Mouse (Mus musculus) urinary bladder, adult 18-20 months (tissue): ENCODE measurements around the gene Aunip.
"Not testable (repeated sequence)": the region's sequence is repeated elsewhere in the genome, so short reads cannot be mapped to it uniquely, and the experiment has no call there.

Source experiments
- DNase-seq, 2 experiments: peaks; one replicate each; pipeline ENCODE4 v3.0.0; 2022; ENCODE audit warnings: low spot score in 2 of 2, mixed read lengths in 2 of 2

Aunip gene

DNA sequence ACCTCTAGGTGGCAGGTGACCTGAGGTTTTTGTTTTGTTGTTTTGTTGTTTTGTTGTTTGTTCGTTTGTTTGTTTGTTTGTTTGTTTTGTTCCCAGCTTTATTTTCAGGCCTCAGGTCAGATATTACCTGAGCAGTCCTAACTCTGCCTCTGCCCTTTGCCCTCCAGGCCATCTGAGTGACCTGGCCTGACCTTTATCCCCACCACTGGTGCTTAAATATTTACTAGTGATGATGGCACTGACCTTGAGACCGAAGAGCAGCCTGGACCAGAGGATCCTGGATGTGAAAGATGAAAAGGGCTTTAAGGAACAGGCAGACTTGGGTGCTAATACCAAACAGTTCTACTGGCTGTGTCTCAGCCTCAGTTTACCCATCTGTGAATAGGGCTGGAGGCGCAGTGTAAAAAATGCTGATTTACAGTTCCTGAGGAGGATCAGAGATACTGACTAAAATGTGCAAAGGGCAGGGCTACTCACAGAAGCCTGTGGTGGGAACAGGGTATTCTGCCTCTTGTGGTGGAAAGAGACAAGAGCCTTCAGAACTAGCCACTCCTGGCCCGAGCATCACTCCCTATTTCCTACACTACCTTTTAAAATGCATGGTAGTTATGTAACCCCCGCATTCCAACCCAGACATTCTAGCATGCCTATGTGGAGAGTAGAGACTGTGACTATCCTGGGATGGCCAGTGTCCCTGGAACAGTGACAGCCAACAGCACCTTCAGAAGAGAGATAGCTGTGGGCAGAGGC is 25.5 kb upstream of the Aunip start:
- no peak for DNase-seq

DNA sequence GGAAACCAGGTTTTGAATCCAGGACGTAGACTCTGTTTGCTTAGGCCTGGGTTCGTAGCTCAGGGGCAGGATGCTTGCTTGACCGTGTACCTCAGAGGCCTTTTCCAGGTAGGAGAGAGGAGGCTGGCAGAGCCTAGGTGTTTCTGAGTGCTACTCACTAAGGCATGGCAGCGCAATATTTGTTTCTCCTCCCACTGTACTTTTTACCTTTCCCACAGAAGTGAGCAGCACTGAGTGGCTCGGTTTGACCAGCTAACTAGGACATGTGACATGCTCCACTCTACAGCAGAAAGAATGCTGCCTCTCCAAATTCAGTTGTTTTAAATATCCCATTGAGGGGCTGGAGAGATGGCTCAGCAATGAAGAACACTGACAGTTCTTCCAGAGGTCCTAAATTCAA is 22.6 kb upstream of the Aunip start:
- peak in 1 of 2 experiments; percentile 37 for DNase-seq

DNA sequence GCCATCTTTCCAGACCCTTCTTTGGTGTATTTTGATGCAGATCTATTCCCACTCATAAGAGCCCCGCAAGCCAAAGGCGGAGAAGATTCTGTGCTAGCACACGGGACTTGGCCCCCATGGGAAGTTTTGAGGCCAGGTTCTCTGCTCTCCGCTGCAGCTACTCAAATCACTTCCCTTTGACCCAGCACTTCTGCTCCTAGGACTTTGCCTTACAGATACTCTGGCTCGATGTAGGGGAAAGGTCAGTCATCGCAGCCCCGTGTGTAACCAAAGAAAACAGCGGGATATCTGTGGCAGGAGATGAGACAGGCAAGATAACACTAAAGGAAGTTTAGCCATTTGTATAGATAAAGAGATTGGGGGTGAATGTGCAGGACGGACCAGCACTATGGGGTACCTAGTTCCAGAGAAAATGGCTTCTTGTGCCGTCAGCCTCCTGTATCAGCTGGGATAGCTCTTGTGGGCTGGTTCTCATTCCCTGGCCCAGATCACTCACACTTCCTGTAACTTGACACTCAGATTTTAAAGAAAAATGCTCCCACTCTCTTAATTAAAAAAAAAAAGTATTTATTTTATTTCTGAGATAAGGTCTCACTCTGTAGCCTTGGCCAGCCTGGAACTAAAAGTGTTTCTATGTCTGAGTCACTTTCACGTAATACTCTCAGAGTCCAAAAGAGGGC is 20.7 kb upstream of the Aunip start:
- no peak for DNase-seq

DNA sequence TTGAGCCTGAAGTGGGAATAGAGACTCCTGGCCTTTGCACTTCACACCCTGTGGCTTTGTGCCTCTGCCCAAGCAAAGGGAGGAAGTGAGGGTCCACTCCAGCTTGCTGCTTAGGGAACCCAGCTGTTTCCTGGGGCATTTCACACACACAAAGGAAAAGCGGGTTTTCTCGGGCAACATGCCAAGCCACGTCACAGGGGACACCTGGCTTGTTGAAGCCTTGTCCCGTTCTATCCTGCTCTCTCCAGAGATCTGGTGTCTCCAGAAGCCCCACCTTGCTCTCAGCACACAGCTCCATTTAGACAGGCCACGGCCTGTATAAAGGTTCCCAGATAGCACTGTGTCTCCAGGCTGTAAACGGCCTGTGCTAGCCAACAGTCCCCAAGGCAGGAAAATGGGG is 19.1 kb upstream of the Aunip start:
- DNase-seq: peak in 1 of 2 experiments; percentile 55

DNA sequence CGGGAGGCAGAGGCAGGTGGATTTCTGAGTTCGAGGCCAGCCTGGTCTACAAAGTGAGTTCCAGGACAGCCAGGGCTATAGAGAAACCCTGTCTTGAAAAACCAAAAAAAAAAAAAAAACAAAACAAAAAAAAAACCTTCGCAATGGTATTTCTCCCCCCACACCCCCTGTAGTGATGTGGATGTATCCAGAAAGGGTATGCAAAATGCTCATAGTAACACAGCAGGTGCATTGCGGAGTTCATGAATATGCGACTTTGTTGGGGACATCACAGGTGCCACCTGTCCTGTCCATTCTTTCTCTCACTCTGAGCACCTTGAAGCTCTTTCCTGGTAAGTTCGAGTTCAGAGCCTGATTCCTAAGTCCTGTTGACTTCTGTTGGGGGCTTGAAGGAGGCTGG is 16.6 kb upstream of the Aunip start:
- not testable (repeated sequence) for DNase-seq

DNA sequence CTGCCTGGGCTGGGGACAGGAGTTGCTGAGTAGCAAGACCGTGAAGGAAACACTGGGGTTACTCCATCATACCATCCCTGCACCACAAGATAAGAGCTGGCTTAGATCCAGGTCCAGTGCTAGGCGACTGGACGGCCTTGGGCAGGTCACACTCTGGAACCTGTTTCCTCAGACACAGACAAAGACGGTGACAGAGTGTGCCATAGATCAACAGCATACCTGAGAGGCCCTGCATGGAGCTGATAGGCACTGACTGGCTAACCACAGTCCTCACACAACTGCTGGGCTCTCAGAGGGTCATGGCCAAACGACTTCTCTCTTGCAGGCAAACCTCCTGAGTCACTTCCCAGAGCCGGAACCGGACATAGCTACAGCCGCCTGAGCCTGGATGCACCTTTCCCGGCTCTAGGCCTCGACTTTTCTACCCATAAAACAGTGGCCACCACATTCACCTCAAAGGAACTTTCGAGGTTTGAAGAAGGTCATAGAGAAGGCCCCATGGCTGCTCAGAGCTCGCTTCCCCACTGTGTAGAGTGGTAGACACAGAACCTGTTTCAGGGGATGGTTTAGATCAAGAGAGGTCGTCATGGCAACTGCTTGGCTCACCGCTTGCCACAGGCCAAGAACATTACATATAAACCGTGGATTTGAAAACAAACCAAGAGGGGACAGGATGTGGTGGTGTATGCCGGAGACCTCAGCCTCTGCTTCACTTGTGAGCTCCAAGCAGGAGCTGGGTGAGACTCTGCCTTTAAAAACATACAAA is 15.8 kb upstream of the Aunip start:
- no peak for DNase-seq

DNA sequence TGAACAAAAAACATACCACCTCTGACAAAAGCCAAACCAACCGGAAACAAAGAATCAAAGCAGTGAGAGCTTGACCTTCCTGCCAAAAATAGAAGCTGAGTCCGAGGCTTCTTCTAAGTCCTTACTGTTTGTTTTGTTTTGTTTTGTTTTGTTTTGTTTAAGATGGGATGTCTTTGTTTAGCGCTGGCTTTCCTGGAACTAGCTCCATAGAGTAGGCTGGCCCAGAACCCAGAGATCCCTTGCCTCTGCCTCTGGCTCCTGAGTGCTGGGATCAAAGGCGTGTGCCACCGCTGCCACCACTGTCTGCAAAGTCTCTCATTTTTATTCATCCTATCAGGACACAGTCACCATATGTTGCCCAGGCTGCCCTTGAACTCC is 15.3 kb upstream of the Aunip start:
- DNase-seq: no peak

DNA sequence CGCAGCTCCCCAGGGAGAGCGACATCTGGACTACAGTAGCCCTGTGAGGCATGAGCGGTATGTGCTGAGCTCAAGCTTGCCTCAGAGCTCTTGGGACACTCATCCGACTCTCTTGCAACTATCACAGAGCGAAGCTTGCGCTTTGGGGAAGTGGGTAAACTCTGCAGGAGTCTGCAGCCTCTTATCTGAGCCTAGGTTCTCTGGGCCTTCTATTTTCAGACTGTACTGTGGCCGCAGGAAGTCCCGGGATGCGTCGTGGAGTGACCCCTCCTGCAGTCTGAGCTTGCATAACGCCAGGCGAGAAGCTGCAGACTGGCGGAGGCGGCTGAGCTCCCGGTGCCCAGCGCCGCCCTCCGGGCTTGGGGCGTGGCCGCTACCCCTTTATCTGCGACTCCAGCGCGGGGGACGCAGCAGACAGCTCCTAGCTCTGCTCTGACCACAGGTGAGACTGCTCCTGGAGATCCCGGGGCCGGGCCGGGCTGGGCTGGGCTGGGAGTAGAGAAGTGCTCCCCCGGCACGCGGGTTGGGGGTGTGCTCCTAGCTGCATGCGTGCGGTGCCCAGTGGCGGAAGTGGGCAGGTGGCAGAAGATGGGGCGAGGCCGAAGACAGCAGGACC is 14.1 kb upstream of the Aunip start, which contains the start of gene Paqr7:
Paqr7 (plus strand) TSS at position 103 of the 616 bp plus-strand sequence.
- peak; percentile 74 to 82 for DNase-seq

DNA sequence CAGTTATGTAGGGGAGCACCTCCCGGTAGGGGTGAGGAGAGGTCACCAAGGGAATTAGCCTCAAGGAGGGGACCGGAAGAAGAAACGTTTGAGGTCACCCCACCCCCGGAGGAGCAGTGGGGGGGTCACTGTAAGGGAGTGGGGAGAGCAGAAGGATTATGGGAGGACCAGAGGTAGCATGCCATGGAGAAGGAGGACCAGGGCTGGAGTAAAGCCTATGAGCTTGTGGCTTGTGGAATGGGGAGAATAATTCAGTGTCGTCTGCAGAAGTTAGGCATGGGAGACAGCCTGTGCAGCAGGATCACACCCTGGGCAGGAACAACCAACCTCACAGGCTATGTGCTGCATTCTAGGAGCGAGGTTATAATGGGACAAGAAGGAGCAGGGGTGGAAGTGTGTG is 13.6 kb upstream of the Aunip start:
- no peak for DNase-seq

DNA sequence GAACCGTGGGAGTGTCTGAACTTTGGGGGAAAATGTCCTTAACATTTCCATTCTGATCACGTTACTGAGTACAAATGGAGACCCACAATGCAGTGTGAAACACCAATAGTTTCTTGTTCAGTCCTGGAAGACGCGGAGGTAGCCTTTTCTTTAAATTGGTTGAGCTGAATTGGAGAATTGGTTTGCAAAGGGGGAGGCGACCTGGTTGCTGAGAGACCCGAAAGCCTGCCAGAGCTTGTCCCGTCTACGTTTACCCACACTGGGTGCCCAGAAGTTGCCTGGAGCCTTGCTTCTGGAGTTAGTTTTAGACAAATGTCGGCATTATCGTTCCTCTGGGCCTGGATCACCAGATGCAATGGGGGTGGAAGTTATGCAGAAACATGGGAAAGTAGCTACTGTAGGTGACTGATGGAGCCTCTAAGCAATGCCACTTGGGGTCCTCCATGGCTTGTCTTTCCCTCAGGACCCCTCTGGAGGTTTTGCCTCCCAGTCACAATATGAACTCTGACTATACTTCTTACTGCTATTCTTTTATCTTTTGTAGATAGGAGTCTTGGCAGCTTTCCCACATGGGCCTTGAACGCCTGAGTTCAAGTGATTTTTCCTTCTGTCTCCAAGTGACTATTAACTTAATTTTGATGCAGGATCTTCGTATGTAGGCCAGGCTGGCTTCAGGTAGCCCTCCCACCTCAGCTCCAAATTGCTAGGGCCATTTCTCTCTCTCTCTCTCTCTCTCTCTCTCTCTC is 12.6 kb upstream of the Aunip start:
- DNase-seq: no peak

DNA sequence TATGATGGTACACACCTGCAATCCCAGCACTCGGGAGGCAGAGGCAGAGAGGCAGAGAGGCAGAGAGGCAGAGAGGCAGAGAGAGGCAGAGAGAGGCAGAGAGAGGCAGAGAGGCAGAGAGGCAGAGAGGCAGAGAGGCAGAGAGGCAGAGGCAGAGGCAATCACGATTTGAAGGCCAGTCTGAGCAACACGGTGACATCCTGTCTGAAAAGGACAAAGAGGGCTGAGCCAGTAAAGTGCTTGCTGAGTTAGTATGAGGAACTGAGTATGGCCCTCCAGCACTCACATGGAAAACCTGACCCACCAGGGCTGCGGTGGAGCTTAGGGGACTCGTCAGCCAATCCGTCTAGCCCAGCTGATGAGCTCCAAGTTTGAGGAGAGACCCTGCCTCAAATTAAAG is 11.8 kb upstream of the Aunip start:
- not testable (repeated sequence) for DNase-seq

DNA sequence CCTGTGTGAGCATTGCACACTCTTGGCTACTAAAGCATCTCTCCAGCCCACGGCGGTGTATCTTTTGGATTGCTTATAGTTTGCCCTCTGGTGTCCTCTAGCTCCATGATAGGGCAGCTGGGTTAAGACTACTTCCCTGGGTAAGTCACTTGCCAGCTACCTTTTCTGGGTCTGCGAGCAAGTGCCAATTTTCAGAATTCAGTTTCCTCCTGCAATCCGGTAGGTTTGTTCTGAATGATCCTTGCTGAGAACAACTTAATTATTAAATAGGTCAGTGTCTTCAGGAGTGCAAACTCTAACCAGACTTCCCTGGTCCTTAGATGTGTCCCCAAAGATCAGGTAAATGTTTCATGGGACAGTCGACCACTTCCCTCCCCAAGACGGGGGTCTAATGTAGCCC is 9.7 kb upstream of the Aunip start:
- no peak for DNase-seq

DNA sequence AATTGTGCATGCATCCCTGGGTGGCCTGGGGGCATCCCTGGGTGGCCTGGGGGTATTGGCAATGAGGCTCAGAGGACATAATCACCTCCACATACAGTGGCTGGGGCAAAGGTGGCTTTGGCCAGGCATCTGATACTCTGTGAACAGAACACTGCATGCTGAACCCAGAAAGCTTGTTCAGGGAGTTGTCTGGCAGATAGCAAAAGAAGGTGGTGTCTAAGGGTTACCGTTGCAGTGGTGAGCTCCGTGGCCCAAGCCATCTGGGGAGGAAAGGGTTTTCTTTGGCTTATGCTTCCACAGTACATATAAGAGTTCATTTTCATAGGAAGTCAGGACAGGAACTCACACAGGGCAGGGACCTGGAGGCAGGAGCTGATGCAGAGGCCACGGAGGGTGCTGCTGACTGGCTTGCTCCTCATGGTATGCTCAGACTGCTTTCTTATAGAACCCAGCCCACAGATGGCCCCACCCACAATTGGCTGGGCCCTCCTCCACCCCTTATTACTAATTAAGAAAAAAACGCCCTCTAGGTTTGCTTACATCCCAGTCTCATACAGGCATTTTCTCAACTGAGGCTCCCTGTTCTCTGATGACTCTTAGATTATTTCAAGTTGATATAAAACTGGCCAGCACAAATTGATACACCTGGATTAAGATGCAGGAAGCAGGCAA is 7.0 kb upstream of the Aunip start:
- DNase-seq: no peak

DNA sequence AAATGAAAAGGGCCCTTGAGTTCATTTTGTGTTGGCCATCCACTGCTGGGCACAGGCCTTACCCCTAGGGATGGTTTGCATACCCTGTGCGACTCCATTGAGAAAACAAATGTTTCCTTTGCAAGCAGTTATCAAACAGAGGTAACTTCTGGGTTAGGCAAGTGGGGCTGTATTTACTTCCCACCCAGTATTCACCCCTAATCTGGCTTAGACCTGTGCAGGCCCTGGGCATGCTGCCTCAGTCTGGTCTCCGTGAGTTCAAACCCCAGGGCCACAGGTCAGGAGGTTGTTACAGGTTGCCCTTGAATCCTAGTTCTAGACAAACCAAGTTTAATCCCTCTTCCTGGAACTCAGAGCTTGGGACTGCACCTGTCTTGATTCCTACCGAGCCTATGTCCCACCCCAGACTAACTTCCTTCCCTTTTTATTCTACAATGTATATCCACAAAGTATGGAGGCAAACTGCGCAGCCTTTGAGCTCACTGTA is 5.5 kb upstream of the Aunip start:
- DNase-seq: no peak

DNA sequence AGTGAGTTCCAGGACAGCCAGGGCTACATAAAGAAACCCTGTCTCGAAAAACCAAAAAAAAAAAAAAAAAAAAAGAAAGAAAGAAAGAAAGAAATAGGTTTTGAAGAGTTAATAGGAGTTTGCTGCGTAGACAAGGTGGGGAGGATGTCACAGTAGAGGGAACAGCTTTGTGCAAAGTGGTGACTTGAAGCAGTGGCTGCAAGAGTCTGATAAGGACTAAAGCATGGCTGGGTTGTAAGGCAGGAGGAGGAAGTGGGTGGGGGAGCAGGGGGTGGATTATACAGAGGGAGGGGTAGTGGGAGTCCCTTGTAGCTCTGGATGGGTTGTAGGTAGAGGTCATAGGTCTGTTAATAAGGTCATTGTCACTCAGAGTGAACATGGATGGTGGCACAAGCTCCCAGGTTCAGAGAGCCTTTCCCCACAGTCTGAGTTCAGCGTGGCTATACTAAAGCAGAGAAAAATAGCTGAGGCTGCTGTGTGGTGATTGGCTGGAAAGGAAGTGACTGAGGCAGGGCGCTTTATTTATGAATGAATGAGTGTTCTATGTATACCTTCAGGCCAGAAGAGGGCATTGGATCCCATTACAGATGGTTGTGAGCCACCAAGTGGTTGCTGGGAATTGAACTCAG is 4.7 kb upstream of the Aunip start:
- DNase-seq: no peak

DNA sequence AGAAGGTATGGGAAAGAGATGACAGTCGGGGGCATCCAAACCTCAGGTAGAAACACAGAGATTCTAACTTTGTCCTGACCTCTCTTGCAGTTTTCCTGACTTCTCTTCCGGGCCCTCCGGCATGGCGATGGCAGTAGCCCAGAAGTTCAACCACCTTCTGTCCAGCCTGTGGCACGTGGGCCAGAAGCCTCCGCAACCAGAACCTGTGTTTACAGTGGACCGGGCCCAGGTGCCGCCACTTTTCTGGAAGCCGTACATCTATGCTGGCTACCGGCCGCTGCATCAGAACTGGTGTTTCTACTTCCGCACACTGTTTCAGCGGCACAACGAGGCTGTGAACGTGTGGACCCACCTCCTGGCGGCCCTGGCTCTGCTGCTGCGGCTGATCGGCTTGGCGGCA is 4.1 kb upstream of the Aunip start:
- no peak for DNase-seq

DNA sequence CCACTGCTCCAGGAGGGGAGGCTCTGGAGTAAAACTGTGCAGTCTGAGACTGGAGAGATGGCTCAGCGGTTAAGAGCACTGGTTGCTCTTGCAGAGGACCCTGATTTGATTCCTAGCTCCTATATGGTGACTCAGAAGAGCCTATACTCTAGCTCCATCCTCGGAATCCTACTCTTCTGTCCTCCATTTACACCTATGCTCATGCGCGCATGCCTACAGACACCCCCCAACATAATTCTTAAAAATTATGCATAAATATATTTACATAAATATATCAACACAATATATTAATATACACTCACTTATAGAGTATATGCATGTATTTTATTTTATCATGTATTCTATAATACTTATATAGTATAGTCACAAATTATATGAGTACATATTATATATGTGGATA is 403 bp upstream of the Aunip start:
- DNase-seq: no peak

DNA sequence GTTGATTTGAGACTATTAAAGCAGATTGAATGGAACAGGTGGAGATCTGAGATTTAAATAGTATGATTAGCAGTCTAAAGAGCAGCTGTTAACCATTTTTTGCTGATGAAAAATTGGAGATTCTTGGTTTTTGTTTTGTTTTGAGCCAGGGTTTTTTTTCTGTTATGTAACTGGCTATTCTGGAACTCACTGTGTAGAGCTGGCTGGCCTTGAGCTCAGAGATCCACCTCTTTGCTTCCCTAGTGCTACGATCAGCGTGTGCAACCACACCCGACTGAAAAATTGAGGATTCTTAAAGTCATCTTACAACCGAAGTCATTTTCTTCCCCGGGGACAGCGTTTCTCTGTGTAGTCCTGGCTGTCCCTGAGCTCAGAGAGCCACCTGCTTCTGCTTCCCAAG is 931 bp downstream of the Aunip start:
- no peak for DNase-seq

DNA sequence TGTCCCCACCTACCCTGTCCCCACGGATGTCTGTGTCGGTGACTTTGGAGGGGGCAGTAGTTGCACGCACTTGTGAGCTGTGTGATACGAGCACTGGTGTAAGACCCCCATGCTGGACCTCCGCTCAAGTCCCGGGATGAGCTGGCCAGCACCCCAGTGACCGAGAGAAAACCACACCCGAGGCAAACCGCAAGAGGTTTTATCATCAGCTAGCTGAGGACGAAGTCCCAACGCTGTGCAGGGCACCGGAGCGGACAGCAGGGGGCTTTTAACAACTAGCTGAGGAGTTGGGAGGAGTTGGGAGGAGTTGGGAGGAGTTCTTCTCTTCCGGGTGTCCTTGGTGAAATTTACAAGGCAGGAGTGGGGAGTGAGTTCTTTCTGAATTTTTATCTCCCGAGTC is 2.0 kb downstream of the Aunip start:
- DNase-seq: peak in 1 of 2 experiments; percentile 50

DNA sequence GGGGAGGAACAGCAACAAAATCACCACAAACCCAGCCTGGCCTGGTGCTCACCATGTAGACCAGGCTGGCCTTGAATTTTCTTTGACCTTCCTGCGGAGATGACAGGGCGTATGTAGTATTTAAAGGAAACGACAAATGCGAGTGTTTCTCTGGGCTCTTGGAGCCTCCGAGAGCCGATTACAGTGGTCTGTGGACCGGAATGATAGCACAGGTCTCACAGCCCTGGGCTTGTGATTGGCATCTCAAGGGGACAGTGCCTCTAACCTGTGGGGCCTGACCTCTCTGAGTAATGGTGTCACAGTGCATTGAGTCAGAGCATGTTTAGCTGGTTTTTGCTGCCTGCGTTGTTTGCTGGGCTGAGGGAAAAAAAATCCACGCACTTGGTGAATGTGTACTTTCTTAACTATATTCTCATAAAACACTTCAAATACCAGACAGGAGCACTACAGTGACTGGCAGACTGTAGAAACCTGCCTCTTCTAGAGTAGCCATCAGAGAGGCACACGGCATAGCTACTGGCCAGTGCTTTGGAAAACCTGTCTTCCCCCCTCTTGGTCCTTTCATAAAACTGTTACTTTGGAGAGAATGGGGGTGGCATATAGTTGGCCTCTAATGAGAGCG is 3.6 kb downstream of the Aunip start:
- DNase-seq: peak in 1 of 2 experiments; percentile 36
